Mouse (Mus musculus) thymus, postnatal 0 days (tissue): ENCODE data around the gene Snap91. TPM values are rescaled to one million over a fixed set of nuclear protein-coding genes. Genes with fewer than 3 reads are reported as not detected.

Source experiments
- DNase-seq: peaks from one replicate; pipeline ENCODE4 v3.0.0-alpha.2; 2015; ENCODE audit warnings: low spot score
- polyA plus RNA-seq: library from polyadenylated mRNA; unstranded; fragments of >200 nt; fragmentation: Nextera tagmentation; extraction: Ambion mirVana; gene quantifications from 2 replicates; pipeline ENCODE4 v1.2.1, GENCODE M21; 2015

Snap91 gene
- polyA plus RNA-seq, 1 experiment from 2014 or later, result 8.5 TPM

DNA sequence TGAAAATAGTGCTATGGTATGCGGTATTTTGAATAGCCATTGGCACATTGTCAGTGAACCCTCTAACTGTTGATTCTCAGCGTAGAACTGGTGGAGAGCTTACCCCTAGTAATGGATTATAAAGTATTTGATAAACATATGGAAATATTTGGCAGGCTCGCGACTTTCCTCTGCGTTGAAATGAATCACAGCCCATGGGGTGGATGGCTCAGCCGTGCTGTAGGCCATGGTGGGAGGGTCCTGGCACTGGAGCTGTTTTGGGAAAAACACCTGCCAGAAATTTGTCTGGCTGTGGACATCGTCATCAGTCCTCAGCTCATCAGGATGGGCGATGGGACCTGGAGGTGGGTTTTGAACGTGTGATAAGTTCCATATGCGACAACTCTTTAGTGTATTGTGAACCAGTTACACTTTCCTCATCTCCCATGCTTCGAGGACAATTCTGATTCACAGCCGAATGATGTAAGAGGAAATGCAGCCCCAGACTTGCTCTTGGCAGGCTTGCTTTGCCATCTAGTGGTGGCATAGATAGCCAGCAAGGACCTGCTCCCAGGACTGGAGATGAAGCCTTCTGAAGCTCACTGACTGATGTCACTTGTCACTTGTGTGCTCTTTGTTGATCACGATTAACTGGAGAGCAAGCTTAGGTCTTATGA, 134.4 kb downstream of the Snap91 start:
- peak; percentile 49 for DNase-seq

DNA sequence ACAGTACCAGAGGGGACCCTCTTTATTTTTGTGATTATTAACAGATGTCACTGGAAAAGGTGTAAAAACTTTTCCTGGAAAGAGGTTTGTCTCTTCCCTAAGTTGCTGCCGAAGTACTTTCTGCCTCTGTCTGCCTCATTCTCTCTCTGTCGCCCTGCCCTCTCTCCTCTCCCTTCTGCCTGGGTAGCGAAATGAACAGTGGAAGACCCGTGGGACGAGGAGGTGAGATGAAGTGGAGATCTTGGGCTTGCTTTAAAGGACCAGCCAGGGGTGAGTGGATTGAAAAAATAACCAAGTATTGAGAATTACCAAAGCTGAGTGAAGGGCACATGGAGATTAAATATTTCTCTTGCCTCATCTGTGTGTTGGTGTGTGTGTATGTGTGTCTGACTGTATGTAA, 136.4 kb downstream of the Snap91 start:
- DNase-seq, result no peak

- DNase-seq, result no peak
Measured at GRCm38 (mm10) chr9:86742959-86743911, 137.2 kb downstream of the Snap91 start, which contains the start of gene Prss35. Gene Prss35 (plus strand): TSS chr9:86743649.

DNA sequence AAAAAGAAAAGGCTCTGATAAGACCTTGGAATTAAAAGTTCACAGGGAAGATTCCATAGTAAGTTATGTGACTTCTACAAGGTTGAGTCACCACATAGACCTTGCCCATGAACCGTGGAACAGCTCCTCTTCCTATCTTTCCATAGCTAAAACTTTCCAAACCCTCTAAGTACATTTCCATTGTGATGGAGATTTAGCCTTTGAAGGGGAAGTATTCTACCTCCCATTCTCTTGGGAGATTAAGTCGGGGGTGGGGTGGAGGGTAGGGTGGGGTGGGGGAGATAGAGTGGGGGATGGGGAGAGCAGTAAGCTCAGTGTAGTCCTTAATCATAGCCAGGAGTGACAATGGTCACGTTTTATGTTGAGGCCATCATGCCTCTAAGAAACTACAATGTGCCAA, 140.5 kb downstream of the Snap91 start:
- no peak for DNase-seq

DNA sequence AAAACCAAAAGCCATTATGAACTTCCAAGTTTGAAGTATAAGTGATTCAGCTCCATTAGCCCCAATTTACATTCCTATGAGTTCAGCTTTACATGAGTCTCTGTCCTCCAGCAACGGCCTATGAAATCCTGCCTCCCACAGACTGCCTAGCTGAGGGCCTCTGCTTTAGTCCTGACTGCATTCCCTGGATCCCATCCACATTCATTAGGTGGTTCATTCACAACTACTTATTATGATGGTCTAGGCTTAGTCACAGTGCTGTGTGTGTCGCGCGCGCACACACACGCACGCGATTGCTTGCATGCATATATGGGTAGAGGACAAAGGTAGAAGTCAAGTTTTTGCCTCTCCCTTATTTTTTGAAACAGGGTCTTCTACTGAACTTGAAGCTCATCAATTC, 141.7 kb downstream of the Snap91 start:
- no peak for DNase-seq

DNA sequence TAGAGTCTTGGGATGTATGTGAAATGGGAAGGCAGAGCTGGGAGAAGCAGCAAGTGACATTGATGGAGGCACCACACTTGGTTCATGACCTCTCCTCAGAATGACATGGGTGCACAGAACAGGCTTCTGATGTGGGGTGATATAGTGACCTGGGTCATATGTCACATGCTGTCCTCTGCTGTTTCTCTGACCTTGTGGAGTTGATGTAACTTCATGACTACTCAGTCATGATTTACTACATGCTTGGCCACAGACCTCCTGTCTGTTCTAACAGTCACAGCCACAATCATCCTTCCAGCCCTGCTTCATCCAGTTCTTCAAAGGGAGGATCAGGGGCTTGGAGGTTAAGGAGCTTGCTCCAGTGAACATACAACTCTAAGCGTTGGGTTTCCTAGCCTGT, 142.4 kb downstream of the Snap91 start:
- no peak for DNase-seq

DNA sequence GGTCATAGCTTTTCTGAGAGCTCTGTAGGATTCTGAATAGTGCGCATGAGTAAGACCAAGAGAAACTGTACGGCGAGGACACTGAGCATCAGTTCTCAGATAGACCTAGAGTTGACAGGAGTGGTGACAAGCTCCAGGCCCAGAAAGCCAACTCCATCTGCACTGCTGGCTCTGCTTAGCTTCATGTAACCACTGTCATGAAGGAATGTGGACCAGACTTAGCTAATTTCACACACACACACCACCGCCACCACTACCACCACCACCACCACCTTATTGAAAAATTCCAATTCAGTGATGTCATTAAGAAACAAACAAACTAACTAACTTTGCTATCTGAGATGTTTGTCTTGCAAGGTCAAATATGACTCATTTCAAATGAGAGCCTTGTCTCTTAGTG, 143.5 kb downstream of the Snap91 start:
- DNase-seq, result no peak

- no peak for DNase-seq
Measured at GRCm38 (mm10) chr9:86734795-86735194, 145.7 kb downstream of the Snap91 start.

GRCm38 (mm10) chr9:86734357-86734756, 146.1 kb downstream of the Snap91 start:
- DNase-seq, result no peak

GRCm38 (mm10) chr9:86729811-86730210, 150.6 kb downstream of the Snap91 start:
- no peak for DNase-seq

DNA sequence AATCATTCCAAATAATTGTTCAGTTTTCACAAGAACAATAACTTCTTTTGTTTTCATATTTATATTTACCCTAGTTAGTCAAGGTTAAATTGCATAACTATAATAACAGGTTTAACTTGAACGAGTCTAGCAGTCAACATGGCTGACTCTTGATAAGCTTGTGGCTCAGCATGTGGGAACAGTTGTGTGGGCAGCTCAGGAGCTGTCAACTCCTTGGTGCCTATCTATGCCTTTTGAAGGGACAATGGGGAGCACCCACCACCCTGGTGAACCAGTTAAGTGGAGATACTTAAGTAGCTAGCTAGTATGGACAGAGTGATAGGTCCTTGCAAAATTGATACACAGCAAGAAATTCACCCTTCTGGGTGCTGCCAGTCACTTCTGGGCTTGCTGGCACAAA, 151.4 kb downstream of the Snap91 start:
- DNase-seq, result no peak

- no peak for DNase-seq
Measured at GRCm38 (mm10) chr9:86728214-86728814, 152.1 kb downstream of the Snap91 start.

- no peak for DNase-seq
Measured at GRCm38 (mm10) chr9:86726381-86726720, 154.1 kb downstream of the Snap91 start.

DNA sequence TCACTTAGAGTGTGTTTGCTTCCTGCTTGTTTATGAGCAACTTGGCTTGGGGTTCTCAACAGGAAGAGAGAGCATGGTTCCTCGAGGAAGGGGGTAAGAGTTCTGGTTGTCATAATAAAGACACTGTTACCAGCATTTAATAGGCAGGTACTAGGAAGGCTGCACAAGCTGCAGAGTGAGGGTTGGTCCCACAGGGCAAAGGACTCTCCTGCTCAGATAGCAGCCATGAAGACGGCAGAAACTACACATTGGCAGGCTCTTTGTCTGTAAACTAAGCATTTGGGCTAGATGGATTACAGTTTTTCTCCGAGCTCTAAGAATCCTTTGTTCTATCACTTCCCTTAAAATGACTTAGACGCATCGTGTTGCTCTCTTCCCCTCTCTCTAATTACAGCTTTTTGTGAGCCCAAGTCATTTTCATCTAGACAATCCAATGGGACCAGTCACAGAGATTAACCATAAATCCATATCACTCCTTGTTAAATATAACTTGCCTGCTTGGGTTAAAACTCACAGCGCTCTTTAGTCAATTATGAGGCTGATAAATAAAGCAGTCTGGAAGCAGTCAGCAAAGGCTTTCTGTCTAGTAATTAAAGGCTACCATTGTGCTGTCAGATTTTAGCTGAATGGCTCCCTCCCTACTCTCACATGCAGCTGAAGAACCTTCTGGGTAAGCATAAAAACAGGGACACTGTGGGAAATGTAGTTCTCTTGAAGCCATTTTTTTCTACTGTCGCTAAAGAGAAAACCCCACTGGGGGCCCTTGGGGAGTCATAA, 154.7 kb downstream of the Snap91 start:
- DNase-seq, result no peak

DNA sequence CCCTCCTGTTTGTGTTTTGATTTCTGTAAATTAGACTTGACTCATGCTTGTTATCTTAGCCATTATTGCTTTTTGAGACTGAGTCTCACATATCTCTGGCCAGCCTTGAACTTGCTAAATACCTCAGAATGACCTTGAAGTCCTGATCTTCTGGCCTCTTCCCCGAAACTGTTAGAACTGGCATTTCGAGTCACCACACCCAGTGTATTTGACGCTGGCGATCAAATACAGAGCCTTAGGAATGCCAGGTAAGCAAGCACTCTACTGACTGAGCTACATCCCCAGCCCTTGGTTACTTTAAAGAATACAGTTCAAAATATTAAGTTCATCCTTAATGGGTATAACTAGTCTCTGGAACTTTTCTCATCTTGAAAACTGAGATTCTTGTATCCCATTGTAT, 155.4 kb downstream of the Snap91 start:
- DNase-seq, result no peak

DNA sequence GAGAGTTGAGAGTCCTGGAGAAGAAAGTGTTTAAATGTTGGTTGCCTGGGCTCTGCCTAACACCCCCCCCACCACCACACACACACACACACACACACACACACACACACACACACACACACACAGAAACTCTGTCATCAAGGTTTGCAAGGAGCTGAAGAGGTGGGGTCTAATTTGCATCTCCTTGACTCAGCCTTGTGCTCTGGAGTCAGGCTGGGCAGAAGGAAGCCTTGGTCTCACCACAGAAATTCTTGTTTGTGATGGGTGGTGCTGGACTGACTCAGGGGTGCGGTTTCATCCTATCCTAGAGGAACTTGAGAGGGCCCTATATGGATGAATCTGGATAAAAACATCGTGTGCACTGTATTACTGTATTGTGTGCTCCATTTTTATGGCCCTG, 159.7 kb downstream of the Snap91 start:
- DNase-seq, result no peak

DNA sequence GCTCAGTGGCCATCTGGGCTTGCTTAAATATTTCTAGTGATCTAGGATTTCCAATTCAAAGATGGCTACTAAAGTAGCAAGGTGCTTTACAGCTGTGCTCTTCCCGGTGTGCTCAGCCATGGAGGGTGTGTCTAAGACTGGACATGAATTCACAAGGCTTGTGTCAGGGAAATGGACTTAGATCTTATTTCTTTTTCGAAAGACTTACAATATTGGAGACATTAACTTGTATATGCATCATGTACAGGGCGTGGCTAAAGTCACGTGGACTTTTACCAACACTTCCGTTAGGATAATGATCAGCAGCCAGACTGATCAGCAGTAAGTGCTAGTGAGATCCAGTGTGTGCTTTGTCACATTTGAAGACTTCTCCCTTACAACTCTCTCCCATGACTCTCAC, 160.2 kb downstream of the Snap91 start:
- DNase-seq, result no peak

- DNase-seq, result no peak
Measured at GRCm38 (mm10) chr9:86717119-86717518, 163.3 kb downstream of the Snap91 start.

DNA sequence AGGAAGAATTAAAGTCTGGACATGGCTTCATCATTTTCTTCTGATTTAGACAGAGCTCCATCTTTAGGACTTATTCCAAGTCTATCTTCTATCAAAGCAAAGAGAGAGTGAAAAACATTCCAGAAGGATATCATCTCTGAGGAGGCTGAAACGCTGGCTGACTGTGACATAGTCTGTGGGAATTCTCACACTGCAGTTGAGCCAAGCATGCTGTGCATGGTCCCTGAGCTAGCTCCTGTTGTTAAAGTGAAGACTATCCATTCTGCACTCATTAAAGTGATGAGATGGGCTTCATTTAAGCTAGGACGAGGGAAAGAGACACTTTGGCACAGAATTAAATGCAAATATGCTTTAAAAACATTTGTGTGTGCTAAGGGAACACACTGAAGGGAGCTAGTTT, 163.9 kb downstream of the Snap91 start:
- no peak for DNase-seq
